Mouse (Mus musculus): ENCODE measurements around the gene Smap2.
A peak's percentile ranks its signal among the peaks of the same experiment; 100 is the strongest.
"Not testable (repeated sequence)": the region's sequence is repeated elsewhere in the genome, so short reads cannot be mapped to it uniquely, and the experiment has no call there.

The Smap2 gene

DNA sequence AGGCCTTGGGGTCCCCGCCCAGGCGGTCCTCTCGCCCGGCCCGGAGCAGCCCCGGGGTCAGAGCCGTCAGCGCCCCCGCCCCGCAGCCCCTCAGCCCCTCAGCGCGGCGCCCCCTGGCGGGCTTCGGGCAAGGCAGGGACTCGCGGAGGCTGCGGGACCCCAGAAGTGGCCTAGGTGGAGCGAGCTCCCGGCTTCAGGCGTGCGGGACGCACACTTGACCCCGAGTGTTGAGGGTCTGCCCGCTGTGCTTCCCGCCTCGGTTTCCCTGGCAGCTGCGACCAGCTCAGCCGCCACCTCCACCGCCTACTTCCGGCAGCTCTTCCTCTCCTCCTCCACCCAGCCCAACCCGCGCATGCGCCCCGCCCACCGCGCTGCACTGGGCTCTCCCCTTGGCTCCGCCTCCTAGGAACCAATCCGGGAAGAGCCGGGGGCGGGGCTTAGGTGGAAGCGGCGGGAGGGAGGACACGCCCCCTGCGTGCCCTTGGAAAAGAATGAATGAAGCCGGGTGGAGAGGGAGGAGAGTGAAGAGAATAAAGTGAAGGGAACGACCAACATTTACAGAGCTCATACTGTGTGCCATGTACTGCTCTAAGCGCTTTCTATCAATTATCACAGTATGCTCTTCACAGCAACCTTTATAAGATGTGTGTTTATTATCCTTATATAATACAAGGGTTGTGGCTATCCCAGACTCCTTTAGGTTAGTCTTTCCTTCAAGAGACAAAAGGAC lies at the start of gene Smap2:
Smap2 (minus strand) TSS at position 320 of the 730 bp plus-strand sequence.
- peak; percentile 98 for DNase-seq (ENCODE audit: low spot score)

DNA sequence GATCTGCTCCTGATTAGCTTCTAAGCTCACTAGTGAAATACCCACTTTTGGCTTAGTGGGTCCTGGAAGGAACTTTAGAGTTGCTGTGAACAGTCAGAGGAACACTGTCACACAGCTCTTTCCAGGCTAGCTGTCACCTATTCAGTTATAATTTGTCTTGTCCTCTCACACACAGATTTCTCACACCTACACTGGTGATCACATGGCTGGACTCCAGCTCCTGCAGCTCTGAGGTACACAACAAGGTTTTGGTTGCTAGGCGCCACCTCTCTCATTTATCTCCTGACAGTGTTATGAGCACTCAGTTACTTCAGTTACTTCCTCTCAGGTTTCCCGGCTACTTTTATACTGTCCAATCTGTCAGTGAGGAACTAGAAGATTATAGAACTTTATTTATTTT lies 48.3 kb upstream of the Smap2 start:
- DNase-seq (ENCODE audit: low spot score): no peak

DNA sequence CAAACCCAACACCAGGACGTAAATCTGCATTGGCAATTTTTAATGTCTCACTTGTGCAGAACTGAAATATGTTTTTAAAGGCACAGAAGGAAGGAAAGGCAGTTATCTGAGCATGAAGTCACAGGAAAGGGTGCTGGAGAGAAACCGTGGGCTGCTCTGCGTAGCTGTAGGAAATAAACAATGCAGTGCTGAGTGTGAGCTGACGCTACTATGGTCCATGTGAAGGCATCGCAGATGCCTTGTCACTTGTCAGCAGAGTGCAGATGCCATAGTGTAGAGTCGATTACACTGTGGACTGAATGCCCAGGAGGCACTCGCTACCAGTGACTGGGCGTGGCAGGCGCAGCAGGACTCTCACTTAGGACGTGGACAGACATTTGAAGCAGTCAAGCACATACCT lies 42.2 kb upstream of the Smap2 start:
- not testable (repeated sequence) for DNase-seq (ENCODE audit: low spot score)

DNA sequence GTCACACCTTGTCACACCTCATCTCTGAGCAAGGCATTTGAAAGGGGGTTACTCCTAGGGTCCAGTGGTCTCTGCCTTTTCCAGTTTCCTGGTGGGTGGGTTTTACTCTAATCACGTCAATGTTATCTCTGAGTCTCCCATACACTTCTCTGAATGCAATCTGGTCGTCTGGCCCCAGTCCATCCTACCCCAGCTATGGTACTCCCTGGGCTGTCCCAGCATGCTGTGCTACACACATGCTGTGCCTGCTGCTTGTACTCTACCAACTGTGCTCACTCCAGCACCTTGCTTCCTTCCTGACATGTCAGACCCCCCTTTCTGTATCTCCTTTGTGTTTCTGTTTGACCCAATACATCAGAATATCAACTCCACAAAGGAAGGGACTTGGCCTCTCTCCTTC lies 40.0 kb upstream of the Smap2 start:
- DNase-seq (ENCODE audit: low spot score): no peak

DNA sequence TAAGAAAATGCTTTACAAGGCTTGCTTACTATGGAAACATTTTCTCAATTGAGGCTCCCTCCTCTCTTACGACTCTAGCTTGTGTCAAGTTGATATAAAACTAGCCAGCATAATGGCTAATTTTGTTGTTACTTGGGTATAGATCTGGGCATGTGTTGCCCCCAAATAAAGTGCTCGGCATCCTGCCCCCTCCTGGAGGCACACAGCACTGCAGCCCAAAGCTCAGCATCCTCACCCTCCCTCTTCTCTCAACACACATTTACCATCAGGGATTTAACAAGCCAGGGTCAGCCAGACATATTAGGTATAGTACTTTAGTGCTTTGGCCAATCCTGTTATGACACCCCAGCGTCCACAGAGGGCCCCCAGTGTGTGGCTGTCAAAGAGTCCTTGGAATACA lies 39.3 kb upstream of the Smap2 start:
- no peak for DNase-seq (ENCODE audit: low spot score)

DNA sequence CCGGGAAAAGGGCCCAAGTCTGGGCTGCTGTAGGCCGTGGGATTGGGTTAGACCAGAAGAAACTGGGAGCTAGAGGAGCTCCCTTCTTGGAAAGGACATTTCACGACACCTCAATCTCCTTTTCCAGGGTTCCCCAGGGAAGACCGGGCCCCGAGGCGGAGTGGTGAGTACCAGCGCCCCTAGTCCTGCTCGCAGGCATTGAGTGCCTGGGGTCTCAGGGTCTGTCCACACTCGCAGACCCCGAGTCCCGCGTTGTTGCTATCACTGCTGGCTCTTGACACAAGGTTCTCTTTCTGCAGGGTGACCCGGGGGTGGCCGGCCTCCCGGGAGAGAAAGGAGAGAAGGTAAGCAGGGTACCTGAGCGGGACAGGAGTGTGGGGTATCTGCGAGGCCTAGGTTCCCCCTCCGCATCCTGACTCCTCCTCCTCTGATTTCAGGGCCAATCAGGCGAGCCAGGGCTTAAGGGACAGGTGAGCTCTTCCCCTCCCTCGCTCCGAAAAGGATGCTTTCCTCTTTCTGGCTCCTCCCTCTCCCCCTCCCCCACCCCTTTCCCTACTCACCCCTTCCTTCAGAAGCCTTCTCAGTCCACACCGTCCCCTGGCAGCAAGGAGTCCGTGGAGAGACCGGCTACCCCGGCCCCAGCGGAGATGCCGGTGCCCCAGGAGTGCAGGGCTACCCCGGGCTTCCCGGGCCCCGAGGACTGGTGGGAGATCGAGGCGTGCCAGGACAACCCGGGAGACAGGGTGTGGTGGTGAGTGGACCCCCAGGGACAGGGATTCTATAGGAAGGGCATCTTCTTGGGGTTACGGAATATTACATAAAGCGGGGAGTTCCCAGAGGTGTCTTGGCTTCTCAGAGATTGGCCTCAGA lies 35.6 kb upstream of the Smap2 start:
- DNase-seq (ENCODE audit: low spot score): no peak

DNA sequence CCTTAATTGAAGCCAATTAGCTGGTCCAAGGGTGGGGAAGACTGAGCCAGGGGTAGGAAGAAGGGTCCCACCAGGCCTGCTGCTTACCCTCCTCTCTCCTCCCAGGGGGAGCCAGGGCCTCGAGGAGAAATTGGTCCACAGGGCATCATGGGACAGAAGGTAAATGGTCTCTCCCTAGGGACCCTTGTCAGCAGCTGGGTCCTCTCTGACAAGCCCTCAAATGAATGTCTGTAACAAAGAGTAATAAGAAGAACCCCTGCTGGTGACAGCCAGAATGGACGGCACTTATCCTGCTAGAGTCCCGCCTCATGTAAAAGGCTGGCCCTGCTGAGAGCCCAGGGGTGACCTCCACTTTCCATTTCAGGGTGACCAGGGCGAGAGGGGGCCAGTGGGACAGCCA lies 34.8 kb upstream of the Smap2 start:
- no peak for DNase-seq (ENCODE audit: low spot score)

DNA sequence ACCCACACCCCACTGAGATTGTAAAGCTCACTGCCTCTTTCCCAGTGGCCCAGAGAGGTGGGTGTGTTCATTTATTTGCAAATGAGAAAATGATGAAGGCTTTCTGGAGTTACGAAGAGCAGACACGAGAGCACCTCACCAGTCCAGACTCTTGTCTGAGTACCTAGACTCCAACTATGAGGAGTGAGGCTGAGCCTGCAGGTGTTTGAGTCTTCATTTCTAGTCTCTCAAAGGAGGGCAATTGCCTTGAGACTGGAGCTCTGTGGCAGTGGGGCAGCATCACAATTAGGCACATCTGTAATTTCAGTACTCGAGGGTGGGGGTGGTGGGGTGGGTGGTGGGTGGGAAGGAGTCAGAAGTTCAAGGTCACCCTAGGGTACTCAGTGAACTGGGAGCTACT lies 25.9 kb upstream of the Smap2 start:
- DNase-seq (ENCODE audit: low spot score): no peak

DNA sequence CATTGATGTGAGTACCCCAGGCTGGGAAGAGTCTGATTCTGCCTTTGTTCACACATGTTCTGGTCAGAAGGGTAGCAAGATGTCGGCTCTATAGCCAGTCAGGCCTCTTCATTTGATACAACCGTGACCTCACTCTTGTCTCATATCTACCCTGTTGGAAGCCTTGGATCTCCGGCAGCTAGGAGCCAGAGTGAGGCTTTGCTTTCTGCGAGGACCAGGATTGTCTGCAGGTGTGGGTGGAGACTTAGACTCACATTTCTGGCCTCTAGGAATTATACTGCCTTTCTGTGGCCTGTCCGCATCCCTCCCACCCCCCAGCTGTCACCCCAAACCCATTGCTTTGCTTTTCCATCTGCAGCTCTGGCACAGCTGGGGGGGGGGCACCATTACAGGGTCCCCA lies 25.4 kb upstream of the Smap2 start:
- DNase-seq (ENCODE audit: low spot score): no peak

DNA sequence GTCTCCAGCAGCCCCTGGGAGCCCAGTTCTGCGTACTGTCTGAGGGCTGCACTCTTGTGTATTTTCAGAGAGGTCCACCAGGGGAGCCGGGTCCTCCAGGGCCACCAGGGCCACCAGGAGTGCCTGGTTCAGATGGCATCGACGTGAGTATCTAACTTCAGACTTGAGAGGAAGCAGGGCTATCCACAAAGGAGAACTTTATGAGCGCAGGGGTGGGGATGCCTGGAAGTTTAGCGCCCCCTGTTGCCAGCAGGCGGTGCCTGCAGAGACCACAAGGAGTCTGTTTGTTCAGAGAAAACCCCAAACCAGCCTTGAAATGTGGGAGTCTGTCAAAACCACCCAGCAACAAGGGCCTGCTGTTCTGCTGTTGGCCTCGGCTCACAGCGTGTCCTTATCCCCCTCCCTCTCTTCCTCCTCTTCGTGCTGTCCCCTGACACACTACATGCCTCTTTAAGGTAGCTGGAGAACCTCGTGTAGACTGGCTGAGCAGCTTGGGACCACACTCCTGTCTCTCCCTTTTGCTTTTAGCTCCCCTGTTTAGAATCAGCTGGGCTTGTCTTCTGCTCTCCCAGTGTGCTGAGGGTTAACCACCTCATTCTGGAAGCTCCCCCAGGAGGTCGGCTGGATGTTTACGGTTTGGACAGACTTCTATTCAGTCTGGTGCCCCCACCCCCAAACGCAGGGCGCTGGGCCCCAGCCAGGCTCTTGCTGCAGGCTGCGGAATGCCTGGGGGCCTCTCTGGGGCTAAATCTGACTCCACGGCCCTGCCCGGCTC lies 24.0 kb upstream of the Smap2 start:
- DNase-seq (ENCODE audit: low spot score): peak; percentile 46

DNA sequence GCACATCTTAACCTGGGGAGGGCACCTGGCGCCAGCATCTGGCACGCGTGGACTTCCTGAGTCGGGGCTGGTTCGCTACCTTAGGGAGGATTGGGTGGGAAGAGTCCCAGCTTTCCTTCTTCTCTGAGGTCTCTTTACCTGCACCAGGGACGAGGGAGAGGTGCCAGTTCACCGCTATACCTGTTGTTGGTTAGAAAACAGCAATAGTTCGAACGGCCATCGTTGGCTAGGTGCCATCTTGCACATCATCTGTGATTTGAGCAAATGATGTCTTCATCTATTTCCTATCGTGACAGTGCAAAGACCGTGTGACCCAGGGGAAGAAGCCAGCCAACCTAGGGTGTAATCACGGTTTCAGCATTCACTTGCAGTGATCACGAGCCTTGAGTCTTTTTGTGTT lies 23.3 kb upstream of the Smap2 start:
- DNase-seq (ENCODE audit: low spot score): no peak

DNA sequence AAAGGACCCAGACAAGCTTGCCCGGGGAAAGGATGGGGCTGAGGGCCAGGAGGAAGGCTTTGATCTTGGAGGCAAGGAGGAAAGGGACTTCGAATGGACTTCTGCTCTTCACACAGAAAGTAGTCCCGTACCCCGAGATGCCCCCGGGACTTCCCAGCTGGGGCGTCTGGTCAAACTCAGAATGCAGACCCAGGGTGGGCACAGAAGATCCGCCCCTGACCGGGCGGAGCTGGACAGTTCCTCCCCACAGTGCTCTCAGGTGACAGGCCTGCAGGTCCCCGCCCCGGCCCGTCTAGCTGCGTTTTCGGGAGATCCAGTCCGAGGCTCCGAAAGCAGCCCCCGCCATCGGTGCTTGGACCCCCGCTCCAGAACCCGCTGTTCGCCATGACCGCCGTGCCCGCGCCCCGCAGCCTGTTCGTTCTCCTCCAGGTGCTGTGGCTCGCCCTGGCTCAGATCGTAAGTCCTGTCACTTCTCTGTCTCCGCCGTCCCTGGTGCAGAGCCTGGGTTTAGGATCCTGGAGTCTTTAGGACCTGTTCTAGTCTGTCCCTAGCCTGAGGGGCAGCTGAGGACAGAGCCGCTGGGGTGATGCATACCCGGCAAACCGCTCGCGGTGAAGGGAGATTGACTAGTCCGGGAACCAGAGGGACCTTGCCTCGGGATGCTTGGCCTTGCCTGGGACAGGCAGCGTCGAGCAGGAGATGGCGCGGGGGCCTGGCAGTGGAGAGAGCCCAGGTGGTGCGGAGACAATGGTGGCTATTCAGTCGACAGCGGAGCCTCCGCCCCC lies 22.5 kb upstream of the Smap2 start, which contains the start of gene Col9a2:
Col9a2 (plus strand) TSS at position 55 of the 785 bp plus-strand sequence.
- no peak for DNase-seq (ENCODE audit: low spot score)

DNA sequence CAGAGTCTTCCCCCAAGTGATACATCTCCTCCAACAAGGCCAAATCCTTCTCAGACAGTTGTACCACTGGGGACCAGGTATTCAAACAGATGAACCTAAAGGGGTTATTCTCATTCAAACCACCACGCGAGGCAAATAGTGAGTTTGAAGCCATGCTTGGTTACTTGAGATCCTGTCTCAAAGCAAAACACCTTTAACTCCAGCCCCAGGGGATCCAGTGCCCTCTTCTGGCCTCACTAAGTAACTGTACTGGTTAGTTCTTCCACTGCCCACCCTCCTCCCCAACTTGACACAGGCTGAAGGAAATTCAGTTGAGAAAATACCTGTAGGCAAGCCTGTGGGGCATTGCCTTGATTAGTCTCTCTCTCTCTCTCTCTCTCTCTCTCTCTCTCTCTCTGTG lies 16.0 kb upstream of the Smap2 start:
- DNase-seq (ENCODE audit: low spot score): no peak

DNA sequence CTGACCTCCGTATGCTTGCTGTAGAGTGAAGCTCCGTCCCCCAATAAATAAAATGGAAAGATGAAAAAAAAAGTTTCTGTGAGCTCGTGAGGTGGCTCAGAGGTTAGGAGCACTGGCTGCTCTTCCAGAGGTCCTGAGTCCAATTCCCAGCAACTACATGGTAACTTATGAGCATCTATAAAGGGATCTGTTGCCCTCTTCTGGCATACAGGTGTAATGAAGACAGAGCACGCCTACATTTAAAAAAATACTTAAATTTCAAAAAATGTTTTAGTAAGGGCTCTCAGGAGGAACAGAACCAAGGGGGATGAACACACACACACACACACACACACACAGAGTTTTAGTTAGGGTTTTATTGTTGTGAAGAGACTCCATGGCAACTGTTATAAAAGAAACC lies 14.4 kb upstream of the Smap2 start:
- DNase-seq (ENCODE audit: low spot score): no peak

DNA sequence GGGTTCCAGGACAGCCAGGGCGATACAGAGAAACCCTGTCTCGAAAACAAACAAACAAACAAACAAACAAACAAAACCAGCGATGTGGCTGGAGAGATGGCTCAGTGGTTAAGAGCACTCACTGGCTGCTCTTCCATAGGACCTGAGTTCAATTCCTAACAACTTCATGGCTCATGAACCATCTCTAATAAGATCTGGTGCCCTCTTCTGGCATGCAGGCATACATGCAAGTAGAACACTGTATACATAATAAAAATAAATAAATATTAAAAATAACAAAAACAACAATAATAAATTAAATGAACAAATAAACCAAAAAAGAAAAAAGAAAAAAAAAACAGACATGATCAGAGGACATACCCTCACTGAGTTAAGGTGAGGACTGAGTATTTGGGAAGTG lies 12.6 kb upstream of the Smap2 start:
- no peak for DNase-seq (ENCODE audit: low spot score)

DNA sequence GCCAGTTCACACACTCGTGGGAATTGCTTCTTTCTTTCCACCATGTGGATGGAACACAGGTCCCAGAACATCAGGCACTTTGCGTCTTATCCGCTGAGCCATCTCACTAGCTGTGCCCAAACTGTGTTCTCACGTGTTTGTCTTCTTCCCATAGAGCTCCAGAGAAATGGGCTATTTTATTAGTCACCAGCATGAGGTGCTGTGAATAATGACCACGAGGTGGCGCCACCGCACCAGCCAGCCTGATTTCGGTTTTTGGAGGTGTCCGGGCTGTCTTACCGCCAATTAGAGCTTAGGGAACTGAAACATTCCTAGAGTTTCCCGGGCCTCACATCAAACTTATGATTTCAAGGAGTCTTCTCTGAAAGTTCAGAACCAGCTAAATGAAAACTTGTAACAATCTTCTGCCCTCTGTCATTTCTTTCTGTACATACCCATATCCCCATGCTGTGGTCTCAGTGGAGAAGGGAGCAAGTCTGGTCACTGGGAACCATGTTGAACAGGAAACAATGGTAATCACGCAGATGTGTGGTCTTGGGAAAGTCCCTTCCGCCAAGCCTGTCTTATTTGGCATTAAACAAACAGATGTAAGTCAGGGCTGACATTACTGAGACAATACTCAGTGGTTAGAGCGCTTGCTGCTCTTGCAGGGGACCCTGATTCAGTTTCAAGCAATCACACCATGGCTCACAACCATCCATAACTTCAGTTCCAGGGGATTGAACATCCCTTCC lies 11.8 kb upstream of the Smap2 start:
- DNase-seq (ENCODE audit: low spot score): peak; percentile 35

DNA sequence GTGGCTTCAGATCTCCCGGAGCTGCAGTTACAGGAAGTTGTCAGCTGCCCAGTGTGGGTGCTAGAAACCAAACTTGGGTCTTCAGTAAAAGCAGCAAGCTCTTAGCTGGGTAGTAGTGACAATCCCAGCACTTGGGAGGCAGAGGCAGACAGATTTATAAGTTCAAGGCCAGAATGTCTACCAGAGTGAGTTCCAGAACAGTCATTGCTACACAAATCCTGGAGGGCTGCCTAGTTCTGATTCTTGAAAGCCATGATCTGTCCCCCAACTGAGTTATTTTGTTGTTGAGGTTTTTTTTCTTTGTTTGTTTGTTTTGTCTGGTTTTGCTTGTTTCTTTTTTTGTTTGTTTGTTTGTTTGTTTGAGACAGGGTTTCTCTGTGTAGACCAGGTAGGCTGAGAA lies 11.1 kb upstream of the Smap2 start:
- DNase-seq (ENCODE audit: low spot score): no peak

DNA sequence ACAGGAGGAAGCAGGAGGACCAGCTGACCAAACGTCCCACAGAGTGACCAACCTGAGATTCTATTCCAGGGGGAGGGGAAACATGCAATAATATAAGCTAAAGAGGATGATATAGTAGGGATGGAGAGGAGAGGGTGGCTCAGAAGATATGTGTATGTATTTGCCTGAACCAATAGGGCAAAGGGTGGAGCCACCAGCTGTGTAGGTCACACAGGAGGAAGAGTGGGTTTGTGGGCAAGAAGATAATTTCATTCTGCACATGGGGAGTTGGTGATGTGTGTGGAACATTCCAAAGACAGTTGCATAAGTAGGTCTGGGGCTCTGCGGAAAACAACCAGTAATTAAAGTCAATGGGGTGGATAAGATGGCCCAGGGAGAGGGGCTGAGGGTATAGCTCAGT lies 8.6 kb upstream of the Smap2 start:
- DNase-seq (ENCODE audit: low spot score): no peak

DNA sequence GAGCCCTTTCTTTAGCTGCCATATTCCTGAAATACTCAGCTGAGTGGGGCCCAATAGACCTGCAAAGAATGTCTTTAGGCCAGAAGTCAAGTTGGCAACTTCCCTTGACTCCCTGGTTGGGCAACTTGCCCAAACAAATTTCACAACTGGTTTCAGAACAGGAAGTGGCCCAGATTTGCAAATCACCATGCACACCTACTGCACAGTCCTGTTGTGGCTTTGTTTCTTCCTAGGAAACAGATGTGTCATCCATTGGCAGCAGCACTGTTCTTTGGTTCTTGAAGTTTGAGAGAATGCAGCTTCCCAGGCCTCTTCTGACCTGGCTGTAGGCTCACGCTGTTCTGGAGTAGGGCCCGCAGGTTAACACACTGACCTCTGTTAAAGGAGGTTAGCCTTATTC lies 6.9 kb upstream of the Smap2 start:
- peak; percentile 88 for DNase-seq (ENCODE audit: low spot score)

DNA sequence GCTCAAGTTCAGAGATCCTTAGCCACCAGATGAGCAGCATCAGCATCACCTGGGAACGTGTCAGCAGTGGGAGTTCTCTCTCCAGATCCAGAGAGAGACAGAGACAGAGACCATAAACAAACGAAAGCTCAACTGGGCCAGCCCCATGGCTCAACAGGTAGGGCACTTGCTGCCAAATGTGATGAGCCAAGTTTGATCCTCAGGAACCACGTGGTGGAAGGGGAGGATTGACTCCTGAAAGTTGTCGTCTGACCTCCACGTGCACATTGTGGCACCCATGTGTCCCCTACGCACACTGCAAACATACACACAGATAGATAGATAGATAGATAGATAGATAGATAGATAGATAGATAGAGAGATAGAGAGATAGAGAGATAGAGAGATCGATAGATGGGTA lies 6.4 kb upstream of the Smap2 start:
- no peak for DNase-seq (ENCODE audit: low spot score)

DNA sequence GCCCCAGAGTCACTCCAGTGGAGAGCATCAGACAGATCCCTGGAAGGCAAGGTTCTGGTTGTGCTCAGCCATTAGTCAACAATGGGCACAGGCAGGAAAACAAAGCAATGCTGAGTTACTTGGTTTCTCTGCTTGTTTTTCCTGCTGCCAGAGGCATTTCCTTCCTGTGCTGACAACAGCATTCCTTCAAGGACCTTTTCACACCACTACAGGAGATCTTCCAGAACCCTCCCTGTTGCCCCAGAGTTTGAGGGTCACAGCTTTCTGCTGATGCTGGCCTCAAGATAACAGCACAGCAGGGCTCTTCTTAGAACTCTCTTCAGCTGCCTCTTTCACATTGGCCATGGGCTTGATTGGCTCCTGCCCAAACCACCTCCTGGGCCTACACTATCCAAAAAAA lies 4.9 kb upstream of the Smap2 start:
- no peak for DNase-seq (ENCODE audit: low spot score)
